Mouse (Mus musculus) CH12.LX (cell line): ENCODE results near the gene Deup1. TPM values are rescaled to one million over a fixed set of nuclear protein-coding genes. Genes with fewer than 3 reads are reported as not detected.

Experiments used
- DNase-seq: peaks from one replicate; pipeline ENCODE4 v3.0.0-alpha.2; 2013; ENCODE audit errors: extremely low read depth
- H3K27ac ChIP-seq: 2 replicates; pipeline ENCODE4 v1.5.1; 2012; ENCODE audit warnings: low read depth, mild to moderate bottlenecking, control low read depth, moderate library complexity; ENCODE audit not compliant: insufficient read depth
- H3K27me3 ChIP-seq: replicated peaks from 2 replicates; pipeline ENCODE3; 2012; ENCODE audit warnings: inconsistent platforms
- H3K36me3 ChIP-seq, 2 experiments: replicated peaks in 1 of 2; 2 replicates each; pipeline versions ENCODE3 to v1.6.1; 2012; ENCODE audit warnings: inconsistent platforms in 1 of 2, low read length in 1 of 2, mild to moderate bottlenecking in 1 of 2, mixed read lengths in 1 of 2, moderate library complexity in 1 of 2; ENCODE audit not compliant: control insufficient read depth in 1 of 2, insufficient read depth in 1 of 2
- H3K4me1 ChIP-seq, 2 experiments: 2 replicates each; pipeline ENCODE4 v1.6.1; 2012; ENCODE audit warnings: inconsistent platforms in 1 of 2, moderate library complexity in 1 of 2; ENCODE audit not compliant: insufficient read depth in 2 of 2, control insufficient read depth in 1 of 2
- H3K4me2 ChIP-seq: 2 replicates; pipeline ENCODE4 v1.6.1; 2012; ENCODE audit warnings: low read depth, mild to moderate bottlenecking, control low read depth; ENCODE audit not compliant: poor library complexity, insufficient read depth, severe bottlenecking
- H3K4me3 ChIP-seq, 3 experiments: fragments of 150-350 bp in 1 of 3; sonication (generic) in 1 of 3; replicated peaks in 1 of 3; 2 replicates each; pipeline versions ENCODE3 to v1.5.1; 2011 to 2012; ENCODE audit warnings: low read depth in 2 of 3, low read length in 2 of 3, mild to moderate bottlenecking in 2 of 3, moderate library complexity in 2 of 3, control low read depth in 1 of 3, improper control_type of control experiment in 1 of 3, inconsistent platforms in 1 of 3, mixed read lengths in 1 of 3; ENCODE audit not compliant: poor library complexity in 1 of 3
- H3K79me2 ChIP-seq: replicated peaks from 2 replicates; pipeline ENCODE4 v1.6.1; 2012; ENCODE audit warnings: mild to moderate bottlenecking, moderate library complexity; ENCODE audit not compliant: control insufficient read depth, poor library complexity, insufficient read depth, severe bottlenecking; ENCODE audit errors: extremely low read depth
- H3K9ac ChIP-seq: 2 replicates; pipeline ENCODE4 v1.6.1; 2012; ENCODE audit warnings: low read depth, mild to moderate bottlenecking, control low read depth, moderate library complexity; ENCODE audit not compliant: insufficient read depth
- H3K9me3 ChIP-seq: replicated peaks from 2 replicates; pipeline ENCODE3; 2012; ENCODE audit warnings: low read length, inconsistent platforms, mixed read lengths
- BHLHE40 ChIP-seq: IDR thresholded peaks from 2 replicates; pipeline ENCODE4 v1.6.1; 2011; ENCODE audit warnings: mild to moderate bottlenecking, low read depth, low read length, improper control_type of control experiment
- ELF1 ChIP-seq: IDR thresholded peaks from 2 replicates; pipeline ENCODE4 v1.6.1; 2014; ENCODE audit warnings: low read depth, mild to moderate bottlenecking, inconsistent platforms, low read length, improper control_type of control experiment
- GABPA ChIP-seq: IDR thresholded peaks from 2 replicates; pipeline ENCODE4 v1.6.1; 2012; ENCODE audit warnings: low read depth, low read length, improper control_type of control experiment, inconsistent platforms; ENCODE audit not compliant: insufficient replicate concordance
- MAFK ChIP-seq: IDR thresholded peaks from 2 replicates; pipeline ENCODE4 v1.6.1; 2011; ENCODE audit warnings: low read length, improper control_type of control experiment; ENCODE audit not compliant: insufficient replicate concordance
- MAX ChIP-seq: IDR thresholded peaks from 2 replicates; pipeline ENCODE4 v1.6.1; 2011; ENCODE audit warnings: low read length, improper control_type of control experiment
- NELFE ChIP-seq: IDR thresholded peaks from 2 replicates; pipeline ENCODE4 v1.6.1; 2011; ENCODE audit warnings: low read depth, low read length, improper control_type of control experiment
- PAX5 ChIP-seq: IDR thresholded peaks from 2 replicates; pipeline ENCODE4 v1.6.1; 2012; ENCODE audit warnings: low read length, inconsistent platforms, mixed read lengths
- POLR2A ChIP-seq: IDR thresholded peaks from 2 replicates; pipeline ENCODE4 v1.6.1; 2011; ENCODE audit warnings: low read depth, mild to moderate bottlenecking, improper control_type of control experiment, low read length
- RAD21 ChIP-seq: IDR thresholded peaks from 2 replicates; pipeline ENCODE4 v1.6.1; 2011; ENCODE audit warnings: low read depth, mild to moderate bottlenecking, low read length, improper control_type of control experiment, moderate library complexity
- RCOR1 ChIP-seq: conservative IDR thresholded peaks from 2 replicates; pipeline ENCODE4 v1.6.1; 2012; ENCODE audit warnings: low read depth, mild to moderate bottlenecking, inconsistent platforms, low read length, improper control_type of control experiment
- SIN3A ChIP-seq: IDR thresholded peaks from 2 replicates; pipeline ENCODE4 v1.6.1; 2012; ENCODE audit warnings: low read length, improper control_type of control experiment, inconsistent platforms
- SMC3 ChIP-seq: IDR thresholded peaks from 2 replicates; pipeline ENCODE4 v1.6.1; 2011; ENCODE audit warnings: low read depth, low read length, improper control_type of control experiment
- TBP ChIP-seq: conservative IDR thresholded peaks from 2 replicates; pipeline ENCODE4 v1.6.1; 2011; ENCODE audit warnings: low read depth, low read length, improper control_type of control experiment
- TCF12 ChIP-seq: IDR thresholded peaks from 2 replicates; pipeline ENCODE4 v1.6.1; 2014; ENCODE audit warnings: low read depth, mild to moderate bottlenecking, inconsistent platforms, low read length, improper control_type of control experiment
- UBTF ChIP-seq: IDR thresholded peaks from 2 replicates; pipeline ENCODE4 v1.6.1; 2012; ENCODE audit warnings: low read depth, mild to moderate bottlenecking, inconsistent platforms, low read length, improper control_type of control experiment, moderate library complexity
- USF1 ChIP-seq: IDR thresholded peaks from 2 replicates; pipeline ENCODE4 v1.6.1; 2014; ENCODE audit warnings: low read depth, mild to moderate bottlenecking, inconsistent platforms, low read length, improper control_type of control experiment
- USF2 ChIP-seq: conservative IDR thresholded peaks from 2 replicates; pipeline ENCODE4 v1.6.1; 2011; ENCODE audit warnings: low read depth, low read length, improper control_type of control experiment
- ZNF384 ChIP-seq: IDR thresholded peaks from 2 replicates; pipeline ENCODE4 v1.6.1; 2012; ENCODE audit warnings: low read depth, low read length, improper control_type of control experiment, inconsistent platforms
- dilution Hi-C: fragments of 300-500 bp; cut with MboI; formaldehyde crosslinking; loops from 2 replicates; pipeline ENCODE4 v1.14.3; 2020; ENCODE audit warnings: low sequenced_read_pairs; ENCODE audit not compliant: extremely low pct_unique_long_range_greater_than_20kb, extremely low pct_ligation_motif_present
- in situ Hi-C: fragments of 300-500 bp; cut with MboI; formaldehyde crosslinking; loops from 3 replicates; pipeline ENCODE4 v1.14.3; 2019; ENCODE audit warnings: low sequenced_read_pairs, low pct_ligation_motif_present, low pct_unique_long_range_greater_than_20kb, mixed read lengths
- polyA plus RNA-seq: library from polyadenylated mRNA; unstranded; fragments of >175 nt; gene quantifications from 2 replicates; pipeline ENCODE4 v1.2.1, GENCODE M21; 2012; ENCODE audit warnings: low read depth; ENCODE audit not compliant: insufficient read length
- total RNA-seq, 2 experiments: library from RNA; depleted of rRNA; stranded (reverse); fragments of 300-350 nt in 1 of 2; fragments of >200 nt in 1 of 2; gene quantifications; 2 replicates each; pipeline ENCODE4 v1.2.3; 2012 to 2014

Gene Deup1
- total and polyA plus RNA-seq, 3 experiments: 0.04 to 0.42 (median 0.29) TPM

- in situ Hi-C loops: no loop called here
- DNase-seq: no peak
- H3K4me3 ChIP-seq: no peak overlapping the region
- peaks cover 8% of the 10 kb centered on the region for H3K9me3 ChIP-seq
- H3K4me2 ChIP-seq: no peak overlapping the region
- dilution Hi-C loops: no loop called here
- no peaks in the 10 kb centered on the region for H3K27me3 ChIP-seq
- H3K9ac ChIP-seq: no peak overlapping the region
- H3K79me2 ChIP-seq: no peaks in the 10 kb centered on the region
- H3K27ac ChIP-seq: no peak overlapping the region
- TF ChIP-seq TCF12 (no peak), ZNF384 (no peak), NELFE (no peak), RAD21 (no peak), POLR2A (no peak), SMC3 (no peak), PAX5 (no peak)
- no peaks in the 10 kb centered on the region for H3K36me3 ChIP-seq
- no peaks in the 10 kb centered on the region for H3K4me1 ChIP-seq
These were observed 349 bp downstream of the Deup1 start for GRCm38 (mm10) chr9:15627384-15627783.

GRCm38 (mm10) chr9:15624739-15625138, 3.0 kb downstream of the Deup1 start:
- Histone ChIP-seq H3K4me1 (peaks cover 2 to 6% of the 10 kb centered on the region in 2 experiments; a peak in 2 of 4 replicates), H3K79me2 (no peaks in the 10 kb centered on the region), H3K9me3 (peaks cover 6% of the 10 kb centered on the region), H3K27me3 (no peaks in the 10 kb centered on the region), H3K4me3 (no peak overlapping the region), H3K27ac (no peak overlapping the region), H3K4me2 (no peak overlapping the region), H3K36me3 (no peaks in the 10 kb centered on the region), H3K9ac (no peak overlapping the region)
- dilution Hi-C loops: no loop called here
- in situ Hi-C loops: no loop called here
- TF ChIP-seq RAD21 (no peak), MAFK (no peak), UBTF (no peak), MAX (no peak), BHLHE40 (no peak), ELF1 (no peak), USF2 (no peak), GABPA (no peak), USF1 (no peak), SIN3A (no peak), RCOR1 (no peak), TBP (no peak), NELFE (no peak)
- no peak for DNase-seq
